Mouse (Mus musculus) CD4-positive helper T cell, adult 2 months (primary cell): Measurements from ENCODE around the gene Pmf1.
A peak's percentile ranks its signal among the peaks of the same experiment; 100 is the strongest.

ENCODE experiments used
- DNase-seq: peaks from one replicate; pipeline ENCODE4 v3.0.0-alpha.2; 2012; ENCODE audit warnings: low read depth, missing footprints, low spot score

The Pmf1 gene

GRCm38 (mm10) chr3:88409741-88410644, at the start of gene Pmf1:
Gene Pmf1, minus strand, starts transcription at chr3:88410331.
- DNase-seq, result peak; percentile 95

GRCm38 (mm10) chr3:88458778-88459219, 48.7 kb upstream of the Pmf1 start:
- DNase-seq, result no peak

- DNase-seq, result peak; percentile 52
Observed at GRCm38 (mm10) chr3:88456746-88457532, 46.8 kb upstream of the Pmf1 start.

- no peak for DNase-seq
Observed at GRCm38 (mm10) chr3:88456313-88456712, 46.2 kb upstream of the Pmf1 start.

- DNase-seq, result peak; percentile 38
Observed at GRCm38 (mm10) chr3:88455588-88456264, 45.6 kb upstream of the Pmf1 start.

- DNase-seq, result peak; percentile 57
Observed at GRCm38 (mm10) chr3:88454762-88455587, 44.8 kb upstream of the Pmf1 start.

- DNase-seq, result peak; percentile 89
Observed at GRCm38 (mm10) chr3:88453986-88454385, 43.9 kb upstream of the Pmf1 start.

- DNase-seq, result peak; percentile 78
Observed at GRCm38 (mm10) chr3:88453369-88453768, 43.2 kb upstream of the Pmf1 start.

- DNase-seq, result peak; percentile 37
Observed at GRCm38 (mm10) chr3:88452716-88453115, 42.6 kb upstream of the Pmf1 start.

- DNase-seq, result peak; percentile 59
Observed at GRCm38 (mm10) chr3:88452246-88452645, 42.1 kb upstream of the Pmf1 start.

GRCm38 (mm10) chr3:88450379-88451131, 40.4 kb upstream of the Pmf1 start:
- no peak for DNase-seq

GRCm38 (mm10) chr3:88449395-88450023, 39.4 kb upstream of the Pmf1 start:
- no peak for DNase-seq

GRCm38 (mm10) chr3:88448443-88448842, 38.3 kb upstream of the Pmf1 start:
- DNase-seq, result no peak

GRCm38 (mm10) chr3:88447676-88448183, 37.6 kb upstream of the Pmf1 start:
- DNase-seq, result no peak

GRCm38 (mm10) chr3:88446471-88447123, 36.5 kb upstream of the Pmf1 start:
- no peak for DNase-seq

- DNase-seq, result no peak
Observed at GRCm38 (mm10) chr3:88442888-88443287, 32.8 kb upstream of the Pmf1 start.

GRCm38 (mm10) chr3:88442488-88442887, 32.4 kb upstream of the Pmf1 start:
- DNase-seq, result no peak

- peak; percentile 60 for DNase-seq
Observed at GRCm38 (mm10) chr3:88440500-88441381, 30.6 kb upstream of the Pmf1 start.
